Comparison of ENCODE assay signal across 9 mouse cellular contexts in the genomic region with DNA sequence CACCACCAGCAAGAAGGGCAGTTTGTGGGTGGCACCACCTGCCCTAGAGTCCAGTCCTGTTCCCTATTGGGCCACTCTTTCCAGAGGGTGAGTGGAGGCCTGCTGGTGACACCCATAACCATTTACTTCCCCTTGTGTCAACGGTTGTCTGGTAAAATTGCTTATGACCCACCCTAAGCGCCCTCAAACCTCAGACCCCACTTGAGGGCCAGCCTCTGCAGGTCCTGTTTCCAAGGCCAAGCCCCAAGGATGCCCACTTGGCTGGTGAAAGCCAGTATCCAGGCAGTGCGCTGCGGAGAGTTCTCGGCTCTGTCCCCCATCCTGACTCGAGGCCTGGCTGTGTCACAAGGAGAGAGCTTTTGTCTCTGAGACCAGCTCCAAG. TPM values are rescaled to one million over a fixed set of nuclear protein-coding genes. Genes with fewer than 3 reads are reported as not detected.
DNase-seq lines count a peak whose midpoint lies in the region; ATAC-seq lines count a peak whose summit lies in the region.
"Had no signal": no experiment of that assay in that cellular context is flagged by ENCODE, and none has a peak within 500 bp of the region (broad histone marks: within the 10 kb centered on the region; RNA-seq: fewer than 3 reads in every experiment).

No protein-coding gene starts in this region.

- peaks cover 92% of the 10 kb centered on the region for H3K4me1 ChIP-seq in hindbrain, embryonic 12.5 days
- peaks cover 71% of the 10 kb centered on the region for H3K4me1 ChIP-seq in hindbrain, embryonic 14.5 days (replicated peaks; ENCODE audit: control insufficient read depth, insufficient read depth, low read length)
- H3K4me1 ChIP-seq in embryonic facial prominence, embryonic 12.5 days = peaks cover 98% of the 10 kb centered on the region
- H3K4me1 ChIP-seq in forebrain, embryonic 16.5 days (replicated peaks; ENCODE audit: control insufficient read depth, insufficient read depth, low read length) = peaks cover 93% of the 10 kb centered on the region
- H3K4me1 ChIP-seq in midbrain, embryonic 11.5 days (ENCODE audit: control insufficient read depth, insufficient read depth, low read length) = peaks cover 58% of the 10 kb centered on the region

- 79% methylated on average over 6 of the region's 6 CpGs for WGBS in hindbrain, embryonic 12.5 days
- WGBS in hindbrain, embryonic 14.5 days = 68% methylated on average over 6 of the region's 6 CpGs
- WGBS in embryonic facial prominence, embryonic 12.5 days = 79% methylated on average over 6 of the region's 6 CpGs
- 62% methylated on average over 6 of the region's 6 CpGs for WGBS in forebrain, embryonic 16.5 days
- 77% methylated on average over 6 of the region's 6 CpGs for WGBS in midbrain, embryonic 11.5 days

- H3K4me2 ChIP-seq in hindbrain, embryonic 12.5 days (replicated peaks) = no peak overlapping the region
- H3K4me2 ChIP-seq in hindbrain, embryonic 14.5 days (replicated peaks) = no peak overlapping the region
- H3K4me2 ChIP-seq in embryonic facial prominence, embryonic 12.5 days (replicated peaks) = no peak overlapping the region
- peak overlapping the region; percentile 5; the same call in 1 of the 2 replicates for H3K4me2 ChIP-seq in forebrain, embryonic 16.5 days (ENCODE audit: low read length)
- no peak overlapping the region for H3K4me2 ChIP-seq in midbrain, embryonic 11.5 days

- H3K9ac ChIP-seq in hindbrain, embryonic 12.5 days = peak overlapping the region; percentile 18; the same call in 1 of the 2 replicates
- no peak overlapping the region for H3K9ac ChIP-seq in hindbrain, embryonic 14.5 days
- no peak overlapping the region for H3K9ac ChIP-seq in embryonic facial prominence, embryonic 12.5 days
- H3K9ac ChIP-seq in forebrain, embryonic 16.5 days (replicated peaks; ENCODE audit: low read depth, low read length) = no peak overlapping the region
- 0 out of 2 replicates have a peak overlapping the region, but pooled peaks have one; percentile 5 for H3K9ac ChIP-seq in midbrain, embryonic 11.5 days (ENCODE audit: low read length)

- DNase-seq in hindbrain, embryonic 14.5 days (ENCODE audit: low spot score) = no peak
- DNase-seq in midbrain, embryonic 11.5 days (ENCODE audit: low spot score, missing footprints) = no peak
- DNase-seq in urinary bladder, postnatal 14 days (ENCODE audit: low spot score) = no peak
- no peak for DNase-seq in urinary bladder, adult 18-20 months (ENCODE audit: low spot score in 2 of 2)
- DNase-seq: embryo, embryonic 11 days had no signal

- H3K9me3 ChIP-seq in hindbrain, embryonic 12.5 days (replicated peaks) = no peaks in the 10 kb centered on the region
- H3K9me3 ChIP-seq in hindbrain, embryonic 14.5 days (ENCODE audit: control insufficient read depth, low read length) = no peaks in the 10 kb centered on the region
- no peaks in the 10 kb centered on the region for H3K9me3 ChIP-seq in embryonic facial prominence, embryonic 12.5 days
- H3K9me3 ChIP-seq in forebrain, embryonic 16.5 days (ENCODE audit: control insufficient read depth, low read length) = no peaks in the 10 kb centered on the region
- H3K9me3 ChIP-seq in midbrain, embryonic 11.5 days (ENCODE audit: control insufficient read depth, low read length) = no peaks in the 10 kb centered on the region

- no peak overlapping the region for H3K4me3 ChIP-seq in hindbrain, embryonic 12.5 days
- H3K4me3 ChIP-seq in hindbrain, embryonic 14.5 days (replicated peaks; ENCODE audit: low read length) = no peak overlapping the region
- H3K4me3 ChIP-seq in embryonic facial prominence, embryonic 12.5 days = no peak overlapping the region
- H3K4me3 ChIP-seq in forebrain, embryonic 16.5 days (replicated peaks; ENCODE audit: low read length) = no peak overlapping the region
- H3K4me3 ChIP-seq in midbrain, embryonic 11.5 days (ENCODE audit: low read depth, low read length) = no peak overlapping the region
- H3K4me3 ChIP-seq: myocyte had no signal

- 0 out of 2 replicates have a peak, but pooled peaks have one; percentile 0 for ATAC-seq in hindbrain, embryonic 12.5 days (ENCODE audit: low FRiP score)
- ATAC-seq in hindbrain, embryonic 14.5 days (ENCODE audit: low FRiP score) = no peak
- no peak for ATAC-seq in embryonic facial prominence, embryonic 12.5 days (ENCODE audit: insufficient number of reproducible peaks, insufficient read depth, low FRiP score, low TSS enrichment)
- no peak for ATAC-seq in forebrain, embryonic 16.5 days
- no peak for ATAC-seq in midbrain, embryonic 11.5 days (ENCODE audit: low FRiP score)

- H3K36me3 ChIP-seq in hindbrain, embryonic 12.5 days = peaks cover 17% of the 10 kb centered on the region; the same call in 1 of the 2 replicates
- no peaks in the 10 kb centered on the region for H3K36me3 ChIP-seq in hindbrain, embryonic 14.5 days (replicated peaks; ENCODE audit: control insufficient read depth, insufficient read depth)
- H3K36me3 ChIP-seq in embryonic facial prominence, embryonic 12.5 days = peaks cover 7% of the 10 kb centered on the region; the same call in 1 of the 2 replicates
- no peaks in the 10 kb centered on the region for H3K36me3 ChIP-seq in forebrain, embryonic 16.5 days (ENCODE audit: control insufficient read depth, insufficient read depth)
- peaks cover 4% of the 10 kb centered on the region; the same call in 1 of the 2 replicates for H3K36me3 ChIP-seq in midbrain, embryonic 11.5 days (ENCODE audit: control insufficient read depth, insufficient read depth, low read length)

- H3K27ac ChIP-seq in hindbrain, embryonic 12.5 days = peak overlapping the region; percentile 77
- H3K27ac ChIP-seq in hindbrain, embryonic 14.5 days = no peak overlapping the region
- 0 out of 2 replicates have a peak overlapping the region, but pooled peaks have one; percentile 32 for H3K27ac ChIP-seq in embryonic facial prominence, embryonic 12.5 days
- H3K27ac ChIP-seq in forebrain, embryonic 16.5 days (ENCODE audit: low read length) = no peak overlapping the region
- H3K27ac ChIP-seq in midbrain, embryonic 11.5 days (ENCODE audit: low read depth, low read length) = no peak overlapping the region

- no peaks in the 10 kb centered on the region for H3K27me3 ChIP-seq in hindbrain, embryonic 12.5 days
- no peaks in the 10 kb centered on the region for H3K27me3 ChIP-seq in hindbrain, embryonic 14.5 days (ENCODE audit: control insufficient read depth, insufficient read depth, low read length)
- H3K27me3 ChIP-seq in embryonic facial prominence, embryonic 12.5 days = no peaks in the 10 kb centered on the region
- no peaks in the 10 kb centered on the region for H3K27me3 ChIP-seq in forebrain, embryonic 16.5 days (replicated peaks; ENCODE audit: control insufficient read depth, insufficient read depth, low read length)
- H3K27me3 ChIP-seq in midbrain, embryonic 11.5 days (ENCODE audit: control insufficient read depth, insufficient read depth, low read length) = no peaks in the 10 kb centered on the region

RNA-seq across cellular contexts. Expression of a gene that starts 28.0 kb away (rescaled TPM):
- polyA plus RNA-seq in hindbrain, embryonic 12.5 days (2016; fragmentation: Nextera tagmentation; extraction: Ambion mirVana) = 21.9 and 23.8 TPM in 2 replicates
- polyA plus RNA-seq in hindbrain, embryonic 14.5 days (2014; fragmentation: Nextera tagmentation; extraction: Ambion mirVana) = 15.9 and 16.3 TPM in 2 replicates
- 16.8 and 18.8 TPM in 2 replicates for polyA plus RNA-seq in embryonic facial prominence, embryonic 12.5 days (2016; fragmentation: Nextera tagmentation; extraction: Ambion mirVana)
- polyA plus RNA-seq in forebrain, embryonic 16.5 days (2015; fragmentation: Nextera tagmentation; extraction: Ambion mirVana) = 14.5 and 14.8 TPM in 2 replicates
- polyA plus RNA-seq in midbrain, embryonic 11.5 days (2014; fragmentation: Nextera tagmentation; extraction: Ambion mirVana) = 17.6 and 20.6 TPM in 2 replicates

Comparison
In these comparisons a context has a peak if more than half of its experiments do, and no peak if none do; other contexts are left out.
1. H3K27ac ChIP-seq: peak in hindbrain, embryonic 12.5 days (single experiment) and embryonic facial prominence, embryonic 12.5 days (single experiment); none in hindbrain, embryonic 14.5 days (single experiment), forebrain, embryonic 16.5 days (single experiment) and midbrain, embryonic 11.5 days (single experiment).
2. H3K9ac ChIP-seq: peak in hindbrain, embryonic 12.5 days (single experiment) and midbrain, embryonic 11.5 days (single experiment); none in hindbrain, embryonic 14.5 days (single experiment), embryonic facial prominence, embryonic 12.5 days (single experiment) and forebrain, embryonic 16.5 days (single experiment).